Mouse (Mus musculus): ENCODE data around the gene Arhgap17. TPM values are rescaled to one million over a fixed set of nuclear protein-coding genes. Genes with fewer than 3 reads are reported as not detected.
A peak's percentile ranks its signal among the peaks of the same experiment; 100 is the strongest.

The Arhgap17 gene
- total and polyA plus RNA-seq, 2 experiments from 2014 or later, result 5.4 to 8.1 TPM

- TF ChIP-seq CTCF (IDR thresholded peaks at IDR 0.05; ENCODE audit: low read depth), result no peak
- H3K9me3 ChIP-seq (ENCODE audit: low read length), result no peaks in the 10 kb centered on the region
- whole genome bisulfite sequencing, result 87% methylated on average over 8 of the region's 8 CpGs
- ATAC-seq, result 0 out of 2 replicates have a peak, but pooled peaks have one; percentile 14
- no peak overlapping the region for H3K4me2 ChIP-seq (ENCODE audit: low read depth)
- DNase-seq, result no peak
- no peaks in the 10 kb centered on the region for H3K27me3 ChIP-seq (ENCODE audit: insufficient read depth, low read length)
- H3K9ac ChIP-seq, result no peak overlapping the region
- H3K4me3 ChIP-seq (ENCODE audit: low read depth, low read length), result no peak overlapping the region
- H3K4me1 ChIP-seq (ENCODE audit: insufficient read depth), result peaks cover 8% of the 10 kb centered on the region; the same call in 1 of the 2 replicates
- no peak overlapping the region for H3K27ac ChIP-seq (ENCODE audit: low read depth, low read length)
- no peaks in the 10 kb centered on the region for H3K36me3 ChIP-seq (ENCODE audit: insufficient read depth)
Observed at GRCm38 (mm10) chr7:123363971-123364370, 5.7 kb downstream of the Arhgap17 start.

- H3K36me3 ChIP-seq (ENCODE audit: insufficient read depth), result no peaks in the 10 kb centered on the region
- H3K9me3 ChIP-seq (ENCODE audit: low read length), result no peaks in the 10 kb centered on the region
- no peak for TF ChIP-seq CTCF (IDR thresholded peaks at IDR 0.05; ENCODE audit: low read depth)
- WGBS, result 88% methylated on average over 3 of the region's 3 CpGs
- no peak overlapping the region for H3K9ac ChIP-seq
- no peak for DNase-seq
- H3K27ac ChIP-seq (ENCODE audit: low read depth, low read length), result no peak overlapping the region
- H3K4me2 ChIP-seq (ENCODE audit: low read depth), result no peak overlapping the region
- no peaks in the 10 kb centered on the region for H3K4me1 ChIP-seq (ENCODE audit: insufficient read depth)
- H3K27me3 ChIP-seq (ENCODE audit: insufficient read depth, low read length), result no peaks in the 10 kb centered on the region
- no peak overlapping the region for H3K4me3 ChIP-seq (ENCODE audit: low read depth, low read length)
- no peak for ATAC-seq
Observed at GRCm38 (mm10) chr7:123362806-123363205, 6.9 kb downstream of the Arhgap17 start.

GRCm38 (mm10) chr7:123361229-123361980 lies 8.3 kb downstream of the Arhgap17 start:
- DNase-seq (no peak), ATAC-seq (no peak)
- TF ChIP-seq CTCF (IDR thresholded peaks at IDR 0.05; ENCODE audit: low read depth), result no peak
- no peaks in the 10 kb centered on the region for H3K27me3 ChIP-seq (ENCODE audit: insufficient read depth, low read length)
- no peak overlapping the region for H3K9ac ChIP-seq
- H3K4me1 ChIP-seq (ENCODE audit: insufficient read depth), result no peaks in the 10 kb centered on the region
- WGBS, result 96% methylated on average over 7 of the region's 7 CpGs
- H3K36me3 ChIP-seq (ENCODE audit: insufficient read depth), result no peaks in the 10 kb centered on the region
- H3K27ac ChIP-seq (ENCODE audit: low read depth, low read length), result no peak overlapping the region
- no peak overlapping the region for H3K4me3 ChIP-seq (ENCODE audit: low read depth, low read length)
- H3K4me2 ChIP-seq (ENCODE audit: low read depth), result no peak overlapping the region
- no peaks in the 10 kb centered on the region for H3K9me3 ChIP-seq (ENCODE audit: low read length)

DNA sequence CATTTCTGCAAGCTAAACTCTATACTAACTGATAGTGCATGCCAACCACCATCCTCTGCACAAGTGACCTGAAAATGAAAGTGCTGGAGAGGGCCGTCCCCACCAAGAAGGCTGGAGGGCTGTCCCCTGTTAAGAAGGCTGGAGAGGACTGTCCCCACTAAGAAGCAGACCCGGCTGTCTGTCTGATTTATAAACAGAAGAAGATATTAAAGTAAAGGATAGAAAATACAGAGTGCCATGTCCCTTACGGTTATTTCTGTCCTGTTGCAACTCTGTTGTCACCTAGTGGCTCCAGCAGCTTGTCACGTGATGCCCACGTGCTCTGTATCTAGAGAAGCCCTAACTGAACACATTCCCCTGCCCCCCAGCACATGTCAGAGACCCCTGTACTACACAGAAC lies 9.5 kb downstream of the Arhgap17 start:
- no peak for TF ChIP-seq CTCF (IDR thresholded peaks at IDR 0.05; ENCODE audit: low read depth)
- Histone ChIP-seq H3K4me3 (ENCODE audit: low read depth, low read length) (no peak overlapping the region), H3K27me3 (ENCODE audit: insufficient read depth, low read length) (no peaks in the 10 kb centered on the region), H3K9ac (no peak overlapping the region), H3K9me3 (ENCODE audit: low read length) (no peaks in the 10 kb centered on the region), H3K36me3 (ENCODE audit: insufficient read depth) (no peaks in the 10 kb centered on the region), H3K4me2 (ENCODE audit: low read depth) (no peak overlapping the region), H3K4me1 (ENCODE audit: insufficient read depth) (no peaks in the 10 kb centered on the region), H3K27ac (ENCODE audit: low read depth, low read length) (no peak overlapping the region)
- ATAC-seq (no peak), DNase-seq (no peak)
- WGBS, result 84% methylated on average over 5 of the region's 5 CpGs

- no peak overlapping the region for H3K27ac ChIP-seq (ENCODE audit: low read depth, low read length)
- no peaks in the 10 kb centered on the region for H3K36me3 ChIP-seq (ENCODE audit: insufficient read depth)
- no peaks in the 10 kb centered on the region for H3K27me3 ChIP-seq (ENCODE audit: insufficient read depth, low read length)
- no peak overlapping the region for H3K4me3 ChIP-seq (ENCODE audit: low read depth, low read length)
- 58% methylated on average over 7 of the region's 7 CpGs for WGBS
- H3K4me2 ChIP-seq (ENCODE audit: low read depth), result no peak overlapping the region
- ATAC-seq (no peak), DNase-seq (no peak)
- H3K9me3 ChIP-seq (ENCODE audit: low read length), result no peaks in the 10 kb centered on the region
- H3K9ac ChIP-seq, result no peak overlapping the region
- no peaks in the 10 kb centered on the region for H3K4me1 ChIP-seq (ENCODE audit: insufficient read depth)
- no peak for TF ChIP-seq CTCF (IDR thresholded peaks at IDR 0.05; ENCODE audit: low read depth)
Observed at GRCm38 (mm10) chr7:123359101-123359500, 10.6 kb downstream of the Arhgap17 start.

- no peak for TF ChIP-seq CTCF (IDR thresholded peaks at IDR 0.05; ENCODE audit: low read depth)
- Histone ChIP-seq H3K27me3 (ENCODE audit: insufficient read depth, low read length) (no peaks in the 10 kb centered on the region), H3K36me3 (ENCODE audit: insufficient read depth) (no peaks in the 10 kb centered on the region), H3K4me1 (ENCODE audit: insufficient read depth) (no peaks in the 10 kb centered on the region), H3K9me3 (ENCODE audit: low read length) (no peaks in the 10 kb centered on the region), H3K4me3 (ENCODE audit: low read depth, low read length) (no peak overlapping the region), H3K4me2 (ENCODE audit: low read depth) (no peak overlapping the region), H3K9ac (no peak overlapping the region), H3K27ac (ENCODE audit: low read depth, low read length) (no peak overlapping the region)
- WGBS, result 89% methylated on average over 3 of the region's 3 CpGs
- DNase-seq, result no peak
- no peak for ATAC-seq
Observed at GRCm38 (mm10) chr7:123356158-123356557, 13.6 kb downstream of the Arhgap17 start.

DNA sequence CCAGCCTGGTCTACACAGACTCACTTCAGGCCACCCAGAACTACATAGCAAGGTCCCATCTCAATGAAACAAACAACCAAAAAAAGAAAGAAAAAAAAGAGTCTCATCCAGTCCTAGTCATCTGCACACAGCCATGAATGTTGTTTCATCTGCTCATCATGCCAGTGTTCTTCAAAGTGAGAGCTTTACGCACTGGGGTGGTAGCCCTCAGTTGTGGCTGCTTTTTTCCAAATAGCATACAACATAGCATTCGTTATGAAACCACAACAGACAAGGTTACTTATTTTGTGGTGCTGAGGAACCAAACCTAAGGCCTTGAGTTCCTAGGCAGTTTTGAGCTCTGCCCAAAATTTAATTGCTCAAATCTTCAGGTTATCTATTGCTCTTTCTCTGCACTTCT lies 14.9 kb downstream of the Arhgap17 start:
- Histone ChIP-seq H3K4me1 (ENCODE audit: insufficient read depth) (no peaks in the 10 kb centered on the region), H3K36me3 (ENCODE audit: insufficient read depth) (no peaks in the 10 kb centered on the region), H3K27me3 (ENCODE audit: insufficient read depth, low read length) (no peaks in the 10 kb centered on the region), H3K27ac (ENCODE audit: low read depth, low read length) (no peak overlapping the region), H3K4me2 (ENCODE audit: low read depth) (no peak overlapping the region), H3K4me3 (ENCODE audit: low read depth, low read length) (no peak overlapping the region), H3K9me3 (ENCODE audit: low read length) (no peaks in the 10 kb centered on the region), H3K9ac (no peak overlapping the region)
- ATAC-seq, result no peak
- no peak for TF ChIP-seq CTCF (IDR thresholded peaks at IDR 0.05; ENCODE audit: low read depth)
- no peak for DNase-seq
- WGBS, result 93% methylated on average over 2 of the region's 2 CpGs

Measured in forebrain, postnatal 0 days (tissue).